Mouse (Mus musculus): ENCODE data around the gene Casp7.

- TF ChIP-seq EP300 (IDR thresholded peaks at IDR 0.05; ENCODE audit: low read depth in 1 of 2, low read length in 2 of 2) (no peak), USF2 (IDR thresholded peaks at IDR 0.05; ENCODE audit: borderline replicate concordance in 1 of 2, insufficient read depth in 1 of 2, low read depth in 1 of 2, low read length in 2 of 2) (no peak), POLR2AphosphoS5 (IDR thresholded peaks at IDR 0.05; ENCODE audit: borderline replicate concordance, low read depth, low read length) (no peak), MYC (IDR thresholded peaks at IDR 0.05; ENCODE audit: low read depth, low read length) (no peak), ZKSCAN1 (IDR thresholded peaks at IDR 0.05; ENCODE audit: low read depth, low read length) (no peak), TCF12 (IDR thresholded peaks at IDR 0.05; ENCODE audit: low read depth, low read length) (no peak)
These were observed 30.3 kb upstream of the Casp7 start for GRCm38 (mm10) chr19:56366625-56367024.
